Mouse (Mus musculus) liver, embryonic 16.5 days (tissue): Measurements from ENCODE around the gene Sh2d7. TPM values are rescaled to one million over a fixed set of nuclear protein-coding genes. Genes with fewer than 3 reads are reported as not detected.
A peak's percentile ranks its signal among the peaks of the same experiment; 100 is the strongest.

ENCODE experiments used
- ATAC-seq: fragments of 200-750 bp; cut with Nextera tagmentation; 2 replicates; pipeline ENCODE4 v1.8.0; 2017; ENCODE audit warnings: low read depth, mild to moderate bottlenecking, moderate number of reproducible peaks, moderate library complexity
- H3K27ac ChIP-seq: fragments of 300-500 bp; sonication (generic); 2 replicates; pipeline ENCODE4 v1.5.1; 2014; ENCODE audit warnings: mild to moderate bottlenecking, low read length
- H3K27me3 ChIP-seq: fragments of 300-500 bp; sonication (generic); 2 replicates; pipeline ENCODE4 v1.6.1; 2014; ENCODE audit warnings: low read depth, low read length, mixed read lengths; ENCODE audit not compliant: control insufficient read depth, insufficient read depth
- H3K36me3 ChIP-seq: fragments of 300-500 bp; sonication (generic); 2 replicates; pipeline ENCODE4 v1.6.1; 2014; ENCODE audit warnings: mild to moderate bottlenecking; ENCODE audit not compliant: control insufficient read depth, insufficient read depth
- H3K4me1 ChIP-seq: fragments of 300-500 bp; sonication (generic); 2 replicates; pipeline ENCODE4 v1.6.1; 2014; ENCODE audit warnings: low read depth, low read length, mixed read lengths; ENCODE audit not compliant: control insufficient read depth
- H3K4me2 ChIP-seq: fragments of 300-500 bp; sonication (generic); 2 replicates; pipeline ENCODE4 v1.6.1; 2014; ENCODE audit warnings: low read depth, low read length, mixed read lengths
- H3K4me3 ChIP-seq: fragments of 300-500 bp; sonication (generic); 2 replicates; pipeline ENCODE4 v1.5.1; 2014; ENCODE audit warnings: low read depth, mild to moderate bottlenecking, low read length
- H3K9ac ChIP-seq: fragments of 300-500 bp; sonication (generic); 2 replicates; pipeline ENCODE4 v1.6.1; 2014; ENCODE audit warnings: low read depth, low read length
- H3K9me3 ChIP-seq: fragments of 300-500 bp; sonication (generic); replicated peaks from 2 replicates; pipeline ENCODE4 v1.6.1; 2016; ENCODE audit warnings: low read length; ENCODE audit not compliant: control insufficient read depth
- WGBS: fragments of 180-500 bp; shearing (Covaris S2); extraction: QIAGEN DNeasy Blood & Tissue Kit; methylation state at CpG from one replicate; pipeline ENCODE4 v1.1.7; 2014; ENCODE audit not compliant: insufficient replicate concordance; 5-methylcytosine and 5-hydroxymethylcytosine counted together
- polyA plus RNA-seq: library from polyadenylated mRNA; unstranded; fragments of >200 nt; fragmentation: Nextera tagmentation; extraction: Ambion mirVana; gene quantifications from 2 replicates; pipeline ENCODE4 v1.2.1, GENCODE M21; 2015

Sh2d7 gene
- polyA plus RNA-seq, 1 experiment from 2014 or later, result not detected

DNA sequence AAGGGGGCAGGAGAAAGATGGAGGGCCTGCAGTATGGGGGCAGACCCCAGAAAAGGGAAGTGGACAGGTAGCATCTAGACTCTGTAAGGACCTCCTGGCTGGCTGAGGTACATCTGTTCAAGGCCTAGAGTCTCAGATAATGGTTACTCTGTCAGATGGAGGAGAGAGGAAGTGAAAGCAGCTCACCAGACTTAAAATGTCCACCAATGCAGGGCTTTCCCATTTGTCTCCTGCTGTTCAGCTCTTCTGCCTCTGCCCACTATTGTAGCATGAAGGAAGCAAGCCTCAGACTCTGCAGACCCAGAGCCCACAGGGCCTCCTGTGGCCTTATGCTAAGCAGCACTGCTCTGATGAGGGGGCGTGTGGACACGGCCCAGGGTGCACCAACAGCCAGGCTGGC is 16.3 kb downstream of the Sh2d7 start:
- Histone ChIP-seq H3K4me3 (no peak overlapping the region), H3K4me2 (no peak overlapping the region), H3K27ac (no peak overlapping the region), H3K27me3 (peaks cover 11% of the 10 kb centered on the region), H3K9me3 (no peaks in the 10 kb centered on the region), H3K9ac (no peak overlapping the region), H3K4me1 (peaks cover 7% of the 10 kb centered on the region), H3K36me3 (no peaks in the 10 kb centered on the region)
- no peak for ATAC-seq
- 61% methylated on average over 2 of the region's 2 CpGs for WGBS

DNA sequence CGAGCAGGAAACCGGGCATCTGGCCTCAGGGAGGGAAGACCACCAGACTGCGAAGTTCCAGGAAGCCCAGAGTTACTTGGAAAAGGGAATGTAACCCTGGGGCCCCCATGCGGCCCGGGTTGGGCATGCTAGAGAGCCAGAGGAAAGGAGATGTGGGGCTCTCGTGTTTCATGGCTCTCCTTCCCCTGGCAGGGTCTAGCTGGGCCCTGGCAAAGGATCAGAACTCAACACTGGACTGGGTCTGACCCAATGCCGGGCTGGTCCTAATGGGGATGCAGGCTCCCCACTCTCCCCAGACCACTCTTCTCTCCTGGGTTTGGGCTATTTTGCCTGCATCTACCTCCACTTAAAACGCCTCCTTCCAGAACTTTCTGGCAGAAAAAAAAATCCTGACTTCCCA is 19.9 kb downstream of the Sh2d7 start:
- 73% methylated on average over 8 of the region's 8 CpGs for WGBS
- no peak overlapping the region for H3K4me3 ChIP-seq
- no peak overlapping the region for H3K4me2 ChIP-seq
- no peak overlapping the region for H3K27ac ChIP-seq
- H3K9ac ChIP-seq, result no peak overlapping the region
- no peaks in the 10 kb centered on the region for H3K36me3 ChIP-seq
- no peak for ATAC-seq
- peaks cover 11% of the 10 kb centered on the region for H3K27me3 ChIP-seq
- H3K9me3 ChIP-seq, result no peaks in the 10 kb centered on the region
- H3K4me1 ChIP-seq, result peaks cover 11% of the 10 kb centered on the region

- ATAC-seq, result peak; percentile 97
- Histone ChIP-seq H3K4me3 (peak within 1 kb of the TSS; percentile 66), H3K9me3 (no peaks in the 10 kb centered on the region), H3K4me1 (peaks cover 11% of the 10 kb centered on the region), H3K27me3 (peaks cover 11% of the 10 kb centered on the region), H3K27ac (no peak within 1 kb of the TSS), H3K9ac (peak within 1 kb of the TSS; percentile 57), H3K4me2 (peak within 1 kb of the TSS; percentile 90), H3K36me3 (no peaks in the 10 kb centered on the region)
- WGBS, result 2% methylated on average over 54 of the region's 54 CpGs
These were observed 21.1 kb downstream of the Sh2d7 start, which contains the start of gene Cib2 for GRCm38 (mm10) chr9:54559771-54560471. Cib2 (minus strand) TSS chr9:54560218.

DNA sequence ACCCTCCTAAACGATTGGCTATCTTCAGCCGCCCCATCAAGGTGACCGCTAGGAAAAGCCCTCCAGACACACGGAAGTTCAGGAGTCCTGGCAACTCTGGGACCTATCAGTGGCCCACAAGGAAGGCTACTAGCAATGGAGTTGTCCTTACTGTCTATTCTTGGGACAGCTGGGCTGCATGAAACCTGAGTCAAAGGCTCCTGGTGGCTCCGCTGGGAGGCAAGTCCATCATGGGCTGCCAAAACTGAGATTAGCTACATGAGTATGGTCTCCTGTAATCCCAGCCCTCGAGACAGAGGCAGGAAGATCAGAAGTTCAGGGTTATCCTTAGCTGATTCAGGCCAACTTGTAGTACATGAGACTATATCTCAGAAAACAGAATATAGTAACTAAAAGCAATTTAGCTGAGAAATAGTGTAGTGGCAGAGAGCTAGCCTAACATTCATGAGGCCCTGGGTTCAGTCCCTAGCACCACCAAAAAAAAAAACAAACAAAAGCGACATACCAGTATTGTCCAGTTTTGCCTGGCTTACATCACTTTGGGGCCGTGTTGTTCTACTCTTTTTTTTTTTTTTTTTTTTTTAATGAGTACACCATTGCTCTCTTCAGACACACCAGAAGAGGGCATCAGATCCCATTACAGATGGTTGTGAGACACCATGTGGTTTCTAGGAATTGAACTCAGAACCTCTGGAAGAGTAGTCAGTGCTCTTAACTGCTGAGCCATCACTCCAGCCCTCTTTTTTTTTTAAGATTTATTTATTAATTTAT is 22.2 kb downstream of the Sh2d7 start:
- no peaks in the 10 kb centered on the region for H3K36me3 ChIP-seq
- no peak overlapping the region for H3K4me2 ChIP-seq
- no peak overlapping the region for H3K4me3 ChIP-seq
- peaks cover 11% of the 10 kb centered on the region for H3K4me1 ChIP-seq
- no peak overlapping the region for H3K27ac ChIP-seq
- H3K9me3 ChIP-seq, result no peaks in the 10 kb centered on the region
- WGBS, result 74% methylated on average over 8 of the region's 8 CpGs
- H3K9ac ChIP-seq, result no peak overlapping the region
- H3K27me3 ChIP-seq, result peaks cover 11% of the 10 kb centered on the region
- ATAC-seq, result no peak

GRCm38 (mm10) chr9:54566958-54567357 is 28.2 kb downstream of the Sh2d7 start:
- Histone ChIP-seq H3K4me2 (no peak overlapping the region), H3K4me3 (no peak overlapping the region), H3K27me3 (no peaks in the 10 kb centered on the region), H3K9me3 (no peaks in the 10 kb centered on the region), H3K9ac (no peak overlapping the region), H3K36me3 (no peaks in the 10 kb centered on the region), H3K4me1 (no peaks in the 10 kb centered on the region; the same call in 1 of the 2 replicates), H3K27ac (no peak overlapping the region)
- WGBS, result 33% methylated on average over 4 of the region's 4 CpGs
- ATAC-seq, result no peak

DNA sequence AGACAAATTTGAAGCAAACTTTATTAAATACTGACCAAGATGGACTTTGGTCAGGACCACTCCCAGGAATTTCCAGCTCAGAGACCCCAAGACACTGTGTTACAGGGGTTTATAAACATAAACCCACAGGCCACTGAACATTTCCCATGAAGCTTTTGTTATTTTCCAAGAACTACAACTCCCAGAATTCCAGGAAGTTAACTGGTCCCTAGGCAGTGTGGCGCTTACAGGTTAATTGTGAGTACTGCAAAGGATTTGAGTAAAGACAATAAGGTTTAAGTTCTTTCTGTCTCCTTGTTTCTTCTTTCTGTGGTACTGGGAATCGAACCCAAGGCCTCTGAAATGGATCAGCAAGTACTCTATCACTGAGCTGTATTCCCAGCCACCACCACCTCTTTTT is 29.9 kb downstream of the Sh2d7 start:
- H3K36me3 ChIP-seq, result no peaks in the 10 kb centered on the region
- no peaks in the 10 kb centered on the region for H3K9me3 ChIP-seq
- no peak overlapping the region for H3K4me2 ChIP-seq
- WGBS, result 35% methylated on average over 2 of the region's 2 CpGs
- H3K9ac ChIP-seq, result no peak overlapping the region
- ATAC-seq, result no peak
- no peak overlapping the region for H3K27ac ChIP-seq
- H3K27me3 ChIP-seq, result no peaks in the 10 kb centered on the region
- no peak overlapping the region for H3K4me3 ChIP-seq
- no peaks in the 10 kb centered on the region; the same call in 1 of the 2 replicates for H3K4me1 ChIP-seq

GRCm38 (mm10) chr9:54571130-54571839 is 32.5 kb downstream of the Sh2d7 start:
- no peak overlapping the region for H3K9ac ChIP-seq
- H3K4me3 ChIP-seq, result no peak overlapping the region
- peak; percentile 63; the same call in 1 of the 2 replicates for ATAC-seq
- no peaks in the 10 kb centered on the region; the same call in 1 of the 2 replicates for H3K4me1 ChIP-seq
- no peaks in the 10 kb centered on the region for H3K36me3 ChIP-seq
- no peak overlapping the region for H3K4me2 ChIP-seq
- WGBS, result 55% methylated on average over 9 of the region's 9 CpGs
- no peak overlapping the region for H3K27ac ChIP-seq
- no peaks in the 10 kb centered on the region for H3K9me3 ChIP-seq
- no peaks in the 10 kb centered on the region for H3K27me3 ChIP-seq

DNA sequence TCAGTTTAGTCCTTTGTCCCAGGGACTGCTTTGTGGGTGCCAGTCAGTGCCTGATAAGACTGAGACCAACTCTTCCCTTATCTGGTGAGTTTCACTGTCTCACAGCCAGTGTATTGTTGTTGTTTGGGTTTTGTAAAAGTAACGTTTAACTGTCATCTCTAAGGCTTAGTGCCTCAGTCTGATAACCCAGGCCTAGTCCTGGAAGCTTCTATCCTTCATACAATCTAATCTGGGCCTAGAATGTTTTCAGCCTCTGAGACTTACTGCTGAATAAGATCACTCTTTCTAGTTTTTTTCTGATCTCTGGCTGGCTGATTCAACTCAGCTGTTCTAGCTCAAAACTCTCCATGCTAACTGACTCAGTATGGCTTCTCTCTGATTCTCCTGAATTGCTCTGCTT is 44.9 kb downstream of the Sh2d7 start:
- no peak overlapping the region for H3K4me3 ChIP-seq
- 14% methylated on average over 1 of the region's 1 CpGs for WGBS
- H3K4me2 ChIP-seq, result no peak overlapping the region
- no peak overlapping the region for H3K9ac ChIP-seq
- ATAC-seq, result peak; percentile 14
- H3K4me1 ChIP-seq, result peaks cover 17% of the 10 kb centered on the region
- no peaks in the 10 kb centered on the region for H3K9me3 ChIP-seq
- no peaks in the 10 kb centered on the region for H3K36me3 ChIP-seq
- H3K27me3 ChIP-seq, result no peaks in the 10 kb centered on the region
- H3K27ac ChIP-seq, result no peak overlapping the region
